Mouse (Mus musculus) kidney, embryonic 15.5 days (tissue): Measurements from ENCODE around the gene Gabpb2. TPM values are rescaled to one million over a fixed set of nuclear protein-coding genes. Genes with fewer than 3 reads are reported as not detected.

Source experiments
- ATAC-seq: fragments of 200-750 bp; cut with Nextera tagmentation; replicated peaks from 2 replicates; pipeline ENCODE4 v1.8.0; 2017; ENCODE audit warnings: moderate TSS enrichment; ENCODE audit not compliant: low FRiP score
- H3K27ac ChIP-seq: fragments of 300-500 bp; sonication (generic); 2 replicates; pipeline ENCODE4 v1.5.1; 2015; ENCODE audit warnings: mild to moderate bottlenecking, inconsistent platforms
- H3K27me3 ChIP-seq: fragments of 300-500 bp; sonication (generic); 2 replicates; pipeline ENCODE4 v1.6.1; 2015; ENCODE audit warnings: inconsistent platforms
- H3K36me3 ChIP-seq: fragments of 300-500 bp; sonication (generic); 2 replicates; pipeline ENCODE4 v1.6.1; 2015; ENCODE audit warnings: inconsistent platforms
- H3K4me1 ChIP-seq: fragments of 300-500 bp; sonication (generic); 2 replicates; pipeline ENCODE4 v1.6.1; 2015; ENCODE audit warnings: inconsistent platforms
- H3K4me2 ChIP-seq: fragments of 300-500 bp; sonication (generic); 2 replicates; pipeline ENCODE4 v1.6.1; 2015; ENCODE audit warnings: moderate library complexity, mild to moderate bottlenecking, inconsistent platforms
- H3K4me3 ChIP-seq: fragments of 300-500 bp; sonication (generic); replicated peaks from 2 replicates; pipeline ENCODE4 v1.5.1; 2015; ENCODE audit warnings: mild to moderate bottlenecking, inconsistent platforms
- H3K9ac ChIP-seq: fragments of 300-500 bp; sonication (generic); 2 replicates; pipeline ENCODE4 v1.6.1; 2015; ENCODE audit warnings: mild to moderate bottlenecking, inconsistent platforms
- H3K9me3 ChIP-seq: fragments of 300-500 bp; sonication (generic); replicated peaks from 2 replicates; pipeline ENCODE4 v1.6.1; 2016; ENCODE audit warnings: inconsistent platforms
- WGBS: fragments of 180-500 bp; shearing (Covaris S2); methylation state at CpG from one replicate; pipeline ENCODE4 v1.1.7; 2015; ENCODE audit warnings: mixed read lengths; 5-methylcytosine and 5-hydroxymethylcytosine counted together
- polyA plus RNA-seq: library from polyadenylated mRNA; unstranded; fragments of >200 nt; fragmentation: Nextera tagmentation; extraction: Ambion mirVana; gene quantifications from 2 replicates; pipeline ENCODE4 v1.2.1, GENCODE M21; 2015

Gabpb2 gene
- polyA plus RNA-seq, 1 experiment from 2014 or later = 10.0 TPM

GRCm38 (mm10) chr3:95178948-95179347 lies 38.8 kb downstream of the Gabpb2 start:
- Histone ChIP-seq H3K36me3 (peaks cover 16% of the 10 kb centered on the region), H3K27ac (no peak overlapping the region), H3K9me3 (no peaks in the 10 kb centered on the region), H3K9ac (no peak overlapping the region), H3K4me3 (no peak overlapping the region), H3K4me2 (no peak overlapping the region), H3K27me3 (peaks cover 3% of the 10 kb centered on the region), H3K4me1 (peaks cover 3% of the 10 kb centered on the region)
- 83% methylated on average over 5 of the region's 5 CpGs for WGBS
- ATAC-seq = no peak

GRCm38 (mm10) chr3:95177583-95177982 lies 40.1 kb downstream of the Gabpb2 start:
- H3K27me3 ChIP-seq = peaks cover 15% of the 10 kb centered on the region
- peaks cover 16% of the 10 kb centered on the region for H3K4me1 ChIP-seq
- H3K9ac ChIP-seq = no peak overlapping the region
- no peak overlapping the region for H3K4me3 ChIP-seq
- 0 out of 2 replicates have a peak, but pooled peaks cover 5% of the 10 kb centered on the region for H3K36me3 ChIP-seq
- ATAC-seq = no peak
- H3K27ac ChIP-seq = no peak overlapping the region
- no peaks in the 10 kb centered on the region for H3K9me3 ChIP-seq
- H3K4me2 ChIP-seq = no peak overlapping the region
- 54% methylated on average over 6 of the region's 6 CpGs for WGBS

- WGBS = 82% methylated on average over 3 of the region's 3 CpGs
- H3K36me3 ChIP-seq = peaks cover 4% of the 10 kb centered on the region; the same call in 1 of the 2 replicates
- H3K27ac ChIP-seq = no peak overlapping the region
- ATAC-seq = no peak
- H3K9me3 ChIP-seq = no peaks in the 10 kb centered on the region
- H3K4me1 ChIP-seq = peaks cover 20% of the 10 kb centered on the region
- H3K9ac ChIP-seq = no peak overlapping the region
- no peak overlapping the region for H3K4me2 ChIP-seq
- no peak overlapping the region for H3K4me3 ChIP-seq
- peaks cover 26% of the 10 kb centered on the region for H3K27me3 ChIP-seq
Observed at GRCm38 (mm10) chr3:95176500-95176899, 41.2 kb downstream of the Gabpb2 start.

- 2% methylated on average over 16 of the region's 16 CpGs for WGBS
- Histone ChIP-seq H3K27me3 (peaks cover 43% of the 10 kb centered on the region), H3K4me2 (peak overlapping the region; percentile 80), H3K36me3 (peaks cover 27% of the 10 kb centered on the region), H3K9me3 (no peaks in the 10 kb centered on the region), H3K27ac (no peak overlapping the region), H3K4me3 (peak overlapping the region; percentile 42), H3K4me1 (peaks cover 20% of the 10 kb centered on the region), H3K9ac (0 out of 2 replicates have a peak overlapping the region, but pooled peaks have one; percentile 35)
- peak; percentile 34; the same call in 1 of the 2 replicates for ATAC-seq
Observed at GRCm38 (mm10) chr3:95174011-95174592, 43.6 kb downstream of the Gabpb2 start.

- Histone ChIP-seq H3K27ac (no peak overlapping the region), H3K4me1 (peaks cover 20% of the 10 kb centered on the region), H3K4me2 (peak overlapping the region; percentile 80), H3K4me3 (peak overlapping the region; percentile 42), H3K9ac (peak overlapping the region; percentile 56), H3K27me3 (peaks cover 43% of the 10 kb centered on the region), H3K36me3 (peaks cover 34% of the 10 kb centered on the region), H3K9me3 (no peaks in the 10 kb centered on the region)
- 6% methylated on average over 58 of the region's 58 CpGs for WGBS
- ATAC-seq = peak; percentile 68
Observed at GRCm38 (mm10) chr3:95173256-95173949, 44.3 kb downstream of the Gabpb2 start.

- peak overlapping the region; percentile 42 for H3K4me3 ChIP-seq
- H3K4me2 ChIP-seq = peak overlapping the region; percentile 80
- peak; percentile 37 for ATAC-seq
- no peaks in the 10 kb centered on the region for H3K9me3 ChIP-seq
- H3K27me3 ChIP-seq = peaks cover 43% of the 10 kb centered on the region
- 23% methylated on average over 82 of the region's 84 CpGs for WGBS
- 0 out of 2 replicates have a peak overlapping the region, but pooled peaks have one; percentile 12 for H3K9ac ChIP-seq
- peaks cover 41% of the 10 kb centered on the region for H3K36me3 ChIP-seq
- peaks cover 20% of the 10 kb centered on the region for H3K4me1 ChIP-seq
- H3K27ac ChIP-seq = no peak overlapping the region
Observed at GRCm38 (mm10) chr3:95172526-95173255, 45.0 kb downstream of the Gabpb2 start.

GRCm38 (mm10) chr3:95171105-95171504 lies 46.6 kb downstream of the Gabpb2 start:
- peaks cover 20% of the 10 kb centered on the region for H3K4me1 ChIP-seq
- H3K9me3 ChIP-seq = no peaks in the 10 kb centered on the region
- H3K36me3 ChIP-seq = peaks cover 54% of the 10 kb centered on the region
- ATAC-seq = no peak
- H3K27me3 ChIP-seq = peaks cover 43% of the 10 kb centered on the region
- H3K27ac ChIP-seq = no peak overlapping the region
- H3K9ac ChIP-seq = no peak overlapping the region
- H3K4me2 ChIP-seq = no peak overlapping the region
- 74% methylated on average over 6 of the region's 6 CpGs for WGBS
- H3K4me3 ChIP-seq = no peak overlapping the region

GRCm38 (mm10) chr3:95169996-95170395 lies 47.7 kb downstream of the Gabpb2 start:
- H3K4me1 ChIP-seq = peaks cover 20% of the 10 kb centered on the region

GRCm38 (mm10) chr3:95164840-95165239 lies 52.9 kb downstream of the Gabpb2 start:
- Histone ChIP-seq H3K4me1 (peaks cover 29% of the 10 kb centered on the region), H3K36me3 (peaks cover 40% of the 10 kb centered on the region), H3K4me2 (no peak overlapping the region), H3K9ac (no peak overlapping the region), H3K27ac (no peak overlapping the region), H3K27me3 (peaks cover under 1% of the 10 kb centered on the region; the same call in 1 of the 2 replicates), H3K9me3 (no peaks in the 10 kb centered on the region), H3K4me3 (no peak overlapping the region)
- no peak for ATAC-seq
- 82% methylated on average over 5 of the region's 5 CpGs for WGBS

More at GRCm38 (mm10) chr3:95169996-95170395, 47.7 kb downstream of the Gabpb2 start:
- peaks cover 61% of the 10 kb centered on the region for H3K36me3 ChIP-seq
- 89% methylated on average over 10 of the region's 10 CpGs for WGBS
- H3K27me3 ChIP-seq = peaks cover 43% of the 10 kb centered on the region
- no peak overlapping the region for H3K27ac ChIP-seq
- ATAC-seq = no peak
- no peak overlapping the region for H3K9ac ChIP-seq
- H3K4me3 ChIP-seq = no peak overlapping the region
- no peaks in the 10 kb centered on the region for H3K9me3 ChIP-seq
- H3K4me2 ChIP-seq = no peak overlapping the region

GRCm38 (mm10) chr3:95164256-95164550 lies 53.5 kb downstream of the Gabpb2 start:
- no peak overlapping the region for H3K4me3 ChIP-seq
- no peaks in the 10 kb centered on the region for H3K9me3 ChIP-seq
- H3K9ac ChIP-seq = no peak overlapping the region
- peaks cover 35% of the 10 kb centered on the region for H3K4me1 ChIP-seq
- ATAC-seq = no peak
- WGBS = 90% methylated on average over 5 of the region's 5 CpGs
- peaks cover 35% of the 10 kb centered on the region for H3K36me3 ChIP-seq
- H3K4me2 ChIP-seq = no peak overlapping the region
- H3K27ac ChIP-seq = no peak overlapping the region
- no peaks in the 10 kb centered on the region; the same call in 1 of the 2 replicates for H3K27me3 ChIP-seq

GRCm38 (mm10) chr3:95163419-95164255 lies 54.1 kb downstream of the Gabpb2 start:
- Histone ChIP-seq H3K4me2 (no peak overlapping the region), H3K4me3 (no peak overlapping the region), H3K27me3 (peaks cover 2% of the 10 kb centered on the region; the same call in 1 of the 2 replicates), H3K4me1 (peaks cover 35% of the 10 kb centered on the region), H3K9me3 (no peaks in the 10 kb centered on the region), H3K36me3 (peaks cover 29% of the 10 kb centered on the region), H3K9ac (no peak overlapping the region), H3K27ac (no peak overlapping the region)
- WGBS = 62% methylated on average over 11 of the region's 11 CpGs
- no peak for ATAC-seq
